Mouse (Mus musculus) liver, embryonic 16.5 days (tissue): ENCODE measurements around the gene Xlr3c. TPM values are rescaled to one million over a fixed set of nuclear protein-coding genes. Genes with fewer than 3 reads are reported as not detected.
"Not testable (repeated sequence)": the region's sequence is repeated elsewhere in the genome, so short reads cannot be mapped to it uniquely, and the experiment has no call there.

Source experiments
- ATAC-seq: fragments of 200-750 bp; cut with Nextera tagmentation; 2 replicates; pipeline ENCODE4 v1.8.0; 2017; ENCODE audit warnings: low read depth, mild to moderate bottlenecking, moderate number of reproducible peaks, moderate library complexity
- H3K27ac ChIP-seq: fragments of 300-500 bp; sonication (generic); 2 replicates; pipeline ENCODE4 v1.5.1; 2014; ENCODE audit warnings: mild to moderate bottlenecking, low read length
- H3K27me3 ChIP-seq: fragments of 300-500 bp; sonication (generic); 2 replicates; pipeline ENCODE4 v1.6.1; 2014; ENCODE audit warnings: low read depth, low read length, mixed read lengths; ENCODE audit not compliant: control insufficient read depth, insufficient read depth
- H3K36me3 ChIP-seq: fragments of 300-500 bp; sonication (generic); 2 replicates; pipeline ENCODE4 v1.6.1; 2014; ENCODE audit warnings: mild to moderate bottlenecking; ENCODE audit not compliant: control insufficient read depth, insufficient read depth
- H3K4me1 ChIP-seq: fragments of 300-500 bp; sonication (generic); 2 replicates; pipeline ENCODE4 v1.6.1; 2014; ENCODE audit warnings: low read depth, low read length, mixed read lengths; ENCODE audit not compliant: control insufficient read depth
- H3K4me2 ChIP-seq: fragments of 300-500 bp; sonication (generic); 2 replicates; pipeline ENCODE4 v1.6.1; 2014; ENCODE audit warnings: low read depth, low read length, mixed read lengths
- H3K4me3 ChIP-seq: fragments of 300-500 bp; sonication (generic); 2 replicates; pipeline ENCODE4 v1.5.1; 2014; ENCODE audit warnings: low read depth, mild to moderate bottlenecking, low read length
- H3K9ac ChIP-seq: fragments of 300-500 bp; sonication (generic); 2 replicates; pipeline ENCODE4 v1.6.1; 2014; ENCODE audit warnings: low read depth, low read length
- H3K9me3 ChIP-seq: fragments of 300-500 bp; sonication (generic); replicated peaks from 2 replicates; pipeline ENCODE4 v1.6.1; 2016; ENCODE audit warnings: low read length; ENCODE audit not compliant: control insufficient read depth
- WGBS: fragments of 180-500 bp; shearing (Covaris S2); extraction: QIAGEN DNeasy Blood & Tissue Kit; methylation state at CpG from one replicate; pipeline ENCODE4 v1.1.7; 2014; ENCODE audit not compliant: insufficient replicate concordance; 5-methylcytosine and 5-hydroxymethylcytosine counted together
- polyA plus RNA-seq: library from polyadenylated mRNA; unstranded; fragments of >200 nt; fragmentation: Nextera tagmentation; extraction: Ambion mirVana; gene quantifications from 2 replicates; pipeline ENCODE4 v1.2.1, GENCODE M21; 2015

Gene Xlr3c
- polyA plus RNA-seq, 1 experiment from 2014 or later = not detected

GRCm38 (mm10) chrX:73225365-73225764, 39.8 kb downstream of the Xlr3c start:
- H3K27me3 ChIP-seq = no peaks in the 10 kb centered on the region
- H3K4me1 ChIP-seq = no peaks in the 10 kb centered on the region; the same call in 1 of the 2 replicates
- H3K4me2 ChIP-seq = no peak overlapping the region
- H3K9ac ChIP-seq = no peak overlapping the region
- H3K4me3 ChIP-seq = no peak overlapping the region
- no peak overlapping the region for H3K27ac ChIP-seq
- WGBS = 56% methylated on average over 1 of the region's 1 CpGs
- no peaks in the 10 kb centered on the region for H3K36me3 ChIP-seq
- no peaks in the 10 kb centered on the region for H3K9me3 ChIP-seq
- ATAC-seq = no peak

- H3K27me3 ChIP-seq, H3K36me3 ChIP-seq, H3K9ac ChIP-seq, H3K27ac ChIP-seq, H3K4me3 ChIP-seq, H3K4me1 ChIP-seq, H3K4me2 ChIP-seq, ATAC-seq, H3K9me3 ChIP-seq: not testable (repeated sequence)
- 54% methylated on average over 12 of the region's 19 CpGs for WGBS
Observed at GRCm38 (mm10) chrX:73213819-73214564, 51.2 kb downstream of the Xlr3c start, which contains the start of gene Xlr4b. Xlr4b (plus strand) TSS chrX:73214333.

Other genes with a start within 250 kb of the Xlr3c start
- gene Pnma5, start 228.3 kb downstream of the Xlr3c start, polyA plus RNA-seq = 0.04 TPM in 1 of 2 replicates, not detected in the other
- not detected in 2 replicates for gene Pnma3, start 200.6 kb downstream of the Xlr3c start, polyA plus RNA-seq
- 0.97 and 1.1 TPM in 2 replicates for gene Xlr4a, start 182.9 kb downstream of the Xlr3c start, polyA plus RNA-seq
- gene Xlr3a, start 168.3 kb downstream of the Xlr3c start, polyA plus RNA-seq = 3.6 and 3.8 TPM in 2 replicates
- gene Gm14685, start 148.3 kb downstream of the Xlr3c start, polyA plus RNA-seq = 0.21 and 0.44 TPM in 2 replicates
- not detected in 2 replicates for gene Xlr5b, start 116.6 kb downstream of the Xlr3c start, polyA plus RNA-seq
- gene DXBay18, start 115.9 kb downstream of the Xlr3c start, polyA plus RNA-seq = 0.25 and 0.53 TPM in 2 replicates
- gene Spin2d, start 88.4 kb downstream of the Xlr3c start, polyA plus RNA-seq = not detected in 2 replicates
- 2.2 TPM in 2 replicates for gene Xlr3b, start 73.2 kb downstream of the Xlr3c start, polyA plus RNA-seq
- 1.3 and 1.4 TPM in 2 replicates for gene Xlr4b, start 51.1 kb downstream of the Xlr3c start, polyA plus RNA-seq
- 3.0 and 3.1 TPM in 2 replicates for gene F8a, start 37.1 kb downstream of the Xlr3c start, polyA plus RNA-seq
- gene Xlr4c, start 22.3 kb downstream of the Xlr3c start, polyA plus RNA-seq = 0.29 and 0.35 TPM in 2 replicates
- gene Xlr5a, start 27.6 kb upstream of the Xlr3c start, polyA plus RNA-seq = 0.09 TPM in 1 of 2 replicates, not detected in the other
- not detected in 2 replicates for gene Xlr5c, start 27.6 kb upstream of the Xlr3c start, polyA plus RNA-seq
- gene Gm45015, start 71.5 kb upstream of the Xlr3c start, polyA plus RNA-seq = not detected in 2 replicates
- 2.0 and 2.6 TPM in 2 replicates for gene Zfp275, start 77.2 kb upstream of the Xlr3c start, polyA plus RNA-seq
- not detected in 2 replicates for gene Gm18336, start 133.3 kb upstream of the Xlr3c start, polyA plus RNA-seq
- not detected in 2 replicates for gene Zfp92, start 145.7 kb upstream of the Xlr3c start, polyA plus RNA-seq
- not detected in 2 replicates for gene Trex2, start 170.0 kb upstream of the Xlr3c start, polyA plus RNA-seq
- 34.8 and 37.2 TPM in 2 replicates for gene Haus7, start 193.7 kb upstream of the Xlr3c start, polyA plus RNA-seq
- gene Bgn, start 218.2 kb upstream of the Xlr3c start, polyA plus RNA-seq = 12.7 and 17.0 TPM in 2 replicates
- 0.05 TPM in 1 of 2 replicates, not detected in the other for gene Atp2b3, start 237.7 kb upstream of the Xlr3c start, polyA plus RNA-seq